Mouse (Mus musculus) heart, adult 2 months (tissue): ENCODE data around the gene Cir1. TPM values are rescaled to one million over a fixed set of nuclear protein-coding genes. Genes with fewer than 3 reads are reported as not detected.

Source experiments
- DNase-seq, 2 experiments: peaks; one replicate each; pipeline ENCODE4 v3.0.0; 2021
- H3K27ac ChIP-seq: fragments of 200-600 bp; 2 replicates; pipeline ENCODE4 v1.8.1; 2022
- H3K27me3 ChIP-seq: fragments of 200-500 bp; 2 replicates; pipeline ENCODE4 v1.6.1; 2012; ENCODE audit warnings: mild to moderate bottlenecking, low read length, inconsistent platforms, mixed read lengths; ENCODE audit not compliant: control insufficient read depth, insufficient read depth
- H3K36me3 ChIP-seq: fragments of 200-500 bp; 2 replicates; pipeline ENCODE4 v1.6.1; 2012; ENCODE audit warnings: low read length, inconsistent platforms; ENCODE audit not compliant: control insufficient read depth, insufficient read depth
- H3K4me1 ChIP-seq: fragments of 200-500 bp; 2 replicates; pipeline ENCODE4 v1.6.1; 2011; ENCODE audit warnings: low read length; ENCODE audit not compliant: control insufficient read depth, insufficient read depth
- H3K4me3 ChIP-seq: fragments of 200-600 bp; 2 replicates; pipeline ENCODE4 v1.8.1; 2022
- H3K79me2 ChIP-seq: fragments of 200-500 bp; replicated peaks from 2 replicates; pipeline ENCODE4 v1.6.1; 2012; ENCODE audit warnings: mild to moderate bottlenecking, inconsistent platforms, low read length, moderate library complexity, mixed read lengths; ENCODE audit not compliant: control insufficient read depth, insufficient read depth
- H3K9ac ChIP-seq: fragments of 200-500 bp; 2 replicates; pipeline ENCODE4 v1.6.1; 2012; ENCODE audit warnings: low read depth, mild to moderate bottlenecking, control low read depth, inconsistent platforms, low read length, mixed read lengths
- CTCF ChIP-seq: fragments of 200-600 bp; IDR thresholded peaks from 2 replicates; pipeline ENCODE4 v1.8.1; 2022; ENCODE audit warnings: antibody characterized with exemption, mild to moderate bottlenecking, moderate library complexity
- EP300 ChIP-seq: fragments of 200-500 bp; IDR thresholded peaks from 2 replicates; pipeline ENCODE4 v1.6.1; 2011; ENCODE audit warnings: low read depth, low read length, control low read depth; ENCODE audit not compliant: insufficient read depth
- POLR2A ChIP-seq: fragments of 200-500 bp; IDR thresholded peaks from 2 replicates; pipeline ENCODE4 v1.6.1; 2011; ENCODE audit warnings: mild to moderate bottlenecking, low read depth, low read length, control low read depth; ENCODE audit not compliant: insufficient read depth
- WGBS: fragments of 180-500 bp; shearing (Covaris S2); methylation state at CpG from one replicate; pipeline ENCODE4 v1.1.7; 2018; 5-methylcytosine and 5-hydroxymethylcytosine counted together
- intact Hi-C: fragments of 180-260 bp; cut with DNase I; formaldehyde crosslinking; loops from one replicate; pipeline ENCODE4 v1.15.1; 2025
- polyA plus RNA-seq: library from polyadenylated mRNA; depleted of rRNA; stranded (reverse); fragments of >200 nt; gene quantifications from 2 replicates; pipeline ENCODE4 v1.2.3, GENCODE M21; 2012
- total RNA-seq, 2 experiments: library from RNA; stranded (reverse); gene quantifications; 2 replicates each; pipeline ENCODE4 v1.2.3; 2021

The Cir1 gene
- total and polyA plus RNA-seq, 3 experiments: 2.5 to 14.3 (median 11.9) TPM

GRCm38 (mm10) chr2:73266623-73267022 is 45.9 kb downstream of the Cir1 start:
- Histone ChIP-seq H3K4me1 (no peaks in the 10 kb centered on the region), H3K4me3 (no peak overlapping the region), H3K79me2 (no peaks in the 10 kb centered on the region), H3K9ac (no peak overlapping the region), H3K27ac (no peak overlapping the region), H3K36me3 (no peaks in the 10 kb centered on the region), H3K27me3 (peaks cover 34% of the 10 kb centered on the region)
- intact Hi-C loops: no loop called here
- DNase-seq: no peak
- no peak for TF ChIP-seq CTCF
- TF ChIP-seq POLR2A: no peak
- TF ChIP-seq EP300: no peak
- 35% methylated on average over 1 of the region's 1 CpGs for WGBS

GRCm38 (mm10) chr2:73266011-73266410 is 46.5 kb downstream of the Cir1 start:
- Histone ChIP-seq H3K27ac (no peak overlapping the region), H3K79me2 (no peaks in the 10 kb centered on the region), H3K4me3 (no peak overlapping the region), H3K9ac (no peak overlapping the region), H3K27me3 (peaks cover 30% of the 10 kb centered on the region), H3K4me1 (no peaks in the 10 kb centered on the region), H3K36me3 (no peaks in the 10 kb centered on the region)
- no peak for DNase-seq
- WGBS: 23% methylated on average over 5 of the region's 5 CpGs
- TF ChIP-seq EP300: no peak
- no peak for TF ChIP-seq POLR2A
- TF ChIP-seq CTCF: no peak
- intact Hi-C loops: no loop called here

GRCm38 (mm10) chr2:73264611-73265195 is 47.8 kb downstream of the Cir1 start:
- 22% methylated on average over 11 of the region's 11 CpGs for WGBS
- Histone ChIP-seq H3K36me3 (no peaks in the 10 kb centered on the region), H3K9ac (no peak overlapping the region), H3K27me3 (peaks cover 23% of the 10 kb centered on the region), H3K79me2 (no peaks in the 10 kb centered on the region), H3K4me3 (no peak overlapping the region), H3K4me1 (no peaks in the 10 kb centered on the region), H3K27ac (no peak overlapping the region)
- TF ChIP-seq CTCF (no peak), POLR2A (no peak), EP300 (no peak)
- intact Hi-C loops: no loop called here
- no peak for DNase-seq

GRCm38 (mm10) chr2:73263794-73264610 is 48.5 kb downstream of the Cir1 start:
- Histone ChIP-seq H3K9ac (no peak overlapping the region), H3K36me3 (no peaks in the 10 kb centered on the region), H3K79me2 (no peaks in the 10 kb centered on the region), H3K4me3 (no peak overlapping the region), H3K27ac (no peak overlapping the region), H3K4me1 (no peaks in the 10 kb centered on the region), H3K27me3 (peaks cover 21% of the 10 kb centered on the region)
- TF ChIP-seq POLR2A (no peak), CTCF (no peak), EP300 (no peak)
- peak in 1 of 2 experiments; percentile 44 for DNase-seq
- intact Hi-C loops: no loop called here
- WGBS: 4% methylated on average over 38 of the region's 38 CpGs

- WGBS: 31% methylated on average over 16 of the region's 16 CpGs
- intact Hi-C loops: no loop called here
- no peak overlapping the region for H3K4me3 ChIP-seq
- TF ChIP-seq CTCF: no peak
- no peak for TF ChIP-seq POLR2A
- no peak for TF ChIP-seq EP300
- no peaks in the 10 kb centered on the region for H3K79me2 ChIP-seq
- no peak overlapping the region for H3K9ac ChIP-seq
- H3K27ac ChIP-seq: no peak overlapping the region
- H3K27me3 ChIP-seq: peaks cover 19% of the 10 kb centered on the region
- DNase-seq: no peak
- H3K4me1 ChIP-seq: no peaks in the 10 kb centered on the region
- no peaks in the 10 kb centered on the region for H3K36me3 ChIP-seq
Observed at GRCm38 (mm10) chr2:73263172-73263765, 49.2 kb downstream of the Cir1 start.

GRCm38 (mm10) chr2:73248701-73249100 is 63.8 kb downstream of the Cir1 start:
- no peak overlapping the region for H3K4me3 ChIP-seq
- DNase-seq: no peak
- 0 out of 2 replicates have a peak, but pooled peaks cover 2% of the 10 kb centered on the region for H3K27me3 ChIP-seq
- no peak overlapping the region for H3K27ac ChIP-seq
- no peaks in the 10 kb centered on the region for H3K79me2 ChIP-seq
- H3K9ac ChIP-seq: no peak overlapping the region
- WGBS: 84% methylated on average over 4 of the region's 4 CpGs
- H3K4me1 ChIP-seq: no peaks in the 10 kb centered on the region
- TF ChIP-seq EP300: no peak
- TF ChIP-seq POLR2A: no peak
- TF ChIP-seq CTCF: no peak
- H3K36me3 ChIP-seq: no peaks in the 10 kb centered on the region
- intact Hi-C loops: no loop called here
